Mouse (Mus musculus) B cell, adult 2 months (primary cell): Measurements from ENCODE around the gene Camk2d.

Experiments
- DNase-seq, 2 experiments: peaks; one replicate each; pipeline ENCODE4 v3.0.0; 2022

Gene Camk2d

GRCm38 (mm10) chr3:126829817-126830216 is 233.7 kb downstream of the Camk2d start:
- peak; percentile 43 to 50 for DNase-seq

GRCm38 (mm10) chr3:126831418-126832138 is 235.5 kb downstream of the Camk2d start:
- DNase-seq, result no peak

- no peak for DNase-seq
These were observed 238.6 kb downstream of the Camk2d start for GRCm38 (mm10) chr3:126834641-126835167.

- no peak for DNase-seq
These were observed 246.7 kb downstream of the Camk2d start for GRCm38 (mm10) chr3:126842780-126843179.

GRCm38 (mm10) chr3:126844809-126845208 is 248.7 kb downstream of the Camk2d start:
- no peak for DNase-seq

- no peak for DNase-seq
These were observed 252.0 kb downstream of the Camk2d start for GRCm38 (mm10) chr3:126848081-126848480.

- DNase-seq, result no peak
These were observed 264.3 kb downstream of the Camk2d start for GRCm38 (mm10) chr3:126860442-126860841.

GRCm38 (mm10) chr3:126869561-126869960 is 273.5 kb downstream of the Camk2d start:
- no peak for DNase-seq

GRCm38 (mm10) chr3:126870688-126871087 is 274.6 kb downstream of the Camk2d start:
- no peak for DNase-seq

- DNase-seq, result no peak
These were observed 282.1 kb downstream of the Camk2d start for GRCm38 (mm10) chr3:126878233-126878632.

GRCm38 (mm10) chr3:126886090-126886489 is 290.0 kb downstream of the Camk2d start:
- DNase-seq, result no peak

- DNase-seq, result no peak
These were observed 290.5 kb downstream of the Camk2d start for GRCm38 (mm10) chr3:126886644-126887043.
